Comparison of ENCODE assay signal across 8 mouse cellular contexts in genomic region chr11:90369605-90370004, GRCm38 (mm10). TPM values are rescaled to one million over a fixed set of nuclear protein-coding genes. Genes with fewer than 3 reads are reported as not detected.
A peak's percentile ranks its signal among the peaks of the same experiment; 100 is the strongest.
DNase-seq lines count a peak whose midpoint lies in the region; ATAC-seq lines count a peak whose summit lies in the region.

No protein-coding gene starts in this region.

- H3K4me2 ChIP-seq in embryonic facial prominence, embryonic 15.5 days (replicated peaks): peak overlapping the region; percentile 35
- H3K4me2 ChIP-seq in heart, embryonic 11.5 days: peak overlapping the region; percentile 55
- H3K4me2 ChIP-seq in kidney, embryonic 14.5 days (replicated peaks; ENCODE audit: low read depth, low read length): no peak overlapping the region; the same call in 1 of the 2 replicates
- H3K4me2 ChIP-seq in limb, embryonic 12.5 days: peak overlapping the region; percentile 30
- 0 out of 2 replicates have a peak overlapping the region, but pooled peaks have one; percentile 7 for H3K4me2 ChIP-seq in midbrain, embryonic 12.5 days (replicated peaks)
- H3K4me2 ChIP-seq in stomach, embryonic 15.5 days: peak overlapping the region; percentile 38

- no peaks in the 10 kb centered on the region for H3K27me3 ChIP-seq in embryonic facial prominence, embryonic 15.5 days
- H3K27me3 ChIP-seq in heart, embryonic 11.5 days (ENCODE audit: control insufficient read depth, insufficient read depth, low read length): peaks cover 2% of the 10 kb centered on the region; the same call in 1 of the 2 replicates
- H3K27me3 ChIP-seq in kidney, embryonic 14.5 days (ENCODE audit: control insufficient read depth, insufficient read depth, low read length): no peaks in the 10 kb centered on the region
- no peaks in the 10 kb centered on the region for H3K27me3 ChIP-seq in limb, embryonic 12.5 days
- peaks cover 20% of the 10 kb centered on the region for H3K27me3 ChIP-seq in midbrain, embryonic 12.5 days
- no peaks in the 10 kb centered on the region for H3K27me3 ChIP-seq in stomach, embryonic 15.5 days (replicated peaks)

- no peak overlapping the region for H3K9ac ChIP-seq in embryonic facial prominence, embryonic 15.5 days
- H3K9ac ChIP-seq in heart, embryonic 11.5 days (ENCODE audit: low read depth, low read length): no peak overlapping the region
- H3K9ac ChIP-seq in kidney, embryonic 14.5 days (ENCODE audit: low read depth, low read length): no peak overlapping the region
- no peak overlapping the region for H3K9ac ChIP-seq in limb, embryonic 12.5 days (replicated peaks)
- no peak overlapping the region for H3K9ac ChIP-seq in midbrain, embryonic 12.5 days (replicated peaks)
- no peak overlapping the region for H3K9ac ChIP-seq in stomach, embryonic 15.5 days

- no peaks in the 10 kb centered on the region; the same call in 1 of the 2 replicates for H3K36me3 ChIP-seq in embryonic facial prominence, embryonic 15.5 days
- H3K36me3 ChIP-seq in heart, embryonic 11.5 days (ENCODE audit: control insufficient read depth, insufficient read depth, low read length): no peaks in the 10 kb centered on the region
- no peaks in the 10 kb centered on the region for H3K36me3 ChIP-seq in kidney, embryonic 14.5 days (ENCODE audit: control insufficient read depth, insufficient read depth, low read length)
- H3K36me3 ChIP-seq in limb, embryonic 12.5 days: no peaks in the 10 kb centered on the region
- H3K36me3 ChIP-seq in midbrain, embryonic 12.5 days: no peaks in the 10 kb centered on the region
- H3K36me3 ChIP-seq in stomach, embryonic 15.5 days: no peaks in the 10 kb centered on the region

- ATAC-seq in embryonic facial prominence, embryonic 15.5 days (ENCODE audit: insufficient number of reproducible peaks, low FRiP score, low TSS enrichment, low read depth): peak; percentile 85
- peak; percentile 79 for ATAC-seq in heart, embryonic 11.5 days (replicated peaks; ENCODE audit: insufficient number of reproducible peaks, low FRiP score, low TSS enrichment)
- peak; percentile 58; the same call in 1 of the 2 replicates for ATAC-seq in kidney, embryonic 14.5 days (ENCODE audit: low FRiP score, low TSS enrichment)
- peak; percentile 37; the same call in 1 of the 2 replicates for ATAC-seq in limb, embryonic 12.5 days (ENCODE audit: insufficient number of reproducible peaks, insufficient read depth, low FRiP score, low TSS enrichment, low read depth)
- ATAC-seq in midbrain, embryonic 12.5 days (ENCODE audit: low FRiP score, low read depth): peak; percentile 72
- peak; percentile 89 for ATAC-seq in stomach, embryonic 15.5 days (ENCODE audit: insufficient read depth, low FRiP score, low read depth)

- peak overlapping the region; percentile 74 for H3K27ac ChIP-seq in brown adipose tissue, adult 24 weeks (replicated peaks; ENCODE audit: low read depth, low read length)
- H3K27ac ChIP-seq in embryonic facial prominence, embryonic 15.5 days (replicated peaks): peak overlapping the region; percentile 91
- H3K27ac ChIP-seq in heart, embryonic 11.5 days (ENCODE audit: low read depth, low read length): peak overlapping the region; percentile 82
- peak overlapping the region; percentile 89 for H3K27ac ChIP-seq in kidney, embryonic 14.5 days (ENCODE audit: low read depth, low read length)
- H3K27ac ChIP-seq in limb, embryonic 12.5 days: peak overlapping the region; percentile 88
- H3K27ac ChIP-seq in midbrain, embryonic 12.5 days (replicated peaks): peak overlapping the region; percentile 7; the same call in 1 of the 2 replicates
- H3K27ac ChIP-seq in stomach, embryonic 15.5 days: peak overlapping the region; percentile 94

- DNase-seq in spleen, postnatal 4 days (ENCODE audit: low spot score in 2 of 2): no peak

- peak overlapping the region; percentile 1; the same call in 1 of the 2 replicates for H3K4me3 ChIP-seq in brown adipose tissue, adult 24 weeks (ENCODE audit: insufficient read depth, low read depth, low read length)
- no peak overlapping the region for H3K4me3 ChIP-seq in embryonic facial prominence, embryonic 15.5 days (replicated peaks)
- H3K4me3 ChIP-seq in heart, embryonic 11.5 days (ENCODE audit: low read depth, low read length): no peak overlapping the region
- H3K4me3 ChIP-seq in kidney, embryonic 14.5 days (ENCODE audit: low read length): no peak overlapping the region
- H3K4me3 ChIP-seq in limb, embryonic 12.5 days (replicated peaks): no peak overlapping the region
- no peak overlapping the region for H3K4me3 ChIP-seq in midbrain, embryonic 12.5 days
- H3K4me3 ChIP-seq in stomach, embryonic 15.5 days (replicated peaks): no peak overlapping the region

- 7% methylated on average over 8 of the region's 8 CpGs for WGBS in embryonic facial prominence, embryonic 15.5 days
- WGBS in heart, embryonic 11.5 days (ENCODE audit: insufficient replicate concordance): 12% methylated on average over 8 of the region's 8 CpGs
- 15% methylated on average over 8 of the region's 8 CpGs for WGBS in kidney, embryonic 14.5 days
- 35% methylated on average over 8 of the region's 8 CpGs for WGBS in limb, embryonic 12.5 days
- WGBS in midbrain, embryonic 12.5 days: 34% methylated on average over 8 of the region's 8 CpGs
- 15% methylated on average over 8 of the region's 8 CpGs for WGBS in stomach, embryonic 15.5 days

- H3K9me3 ChIP-seq in embryonic facial prominence, embryonic 15.5 days (replicated peaks): no peaks in the 10 kb centered on the region
- H3K9me3 ChIP-seq in heart, embryonic 11.5 days (replicated peaks; ENCODE audit: control insufficient read depth, low read length): no peaks in the 10 kb centered on the region
- H3K9me3 ChIP-seq in kidney, embryonic 14.5 days (ENCODE audit: control insufficient read depth, low read length): no peaks in the 10 kb centered on the region
- no peaks in the 10 kb centered on the region for H3K9me3 ChIP-seq in limb, embryonic 12.5 days
- no peaks in the 10 kb centered on the region for H3K9me3 ChIP-seq in midbrain, embryonic 12.5 days
- no peaks in the 10 kb centered on the region for H3K9me3 ChIP-seq in stomach, embryonic 15.5 days

- peaks cover 43% of the 10 kb centered on the region for H3K4me1 ChIP-seq in brown adipose tissue, adult 24 weeks (ENCODE audit: control insufficient read depth, insufficient read depth, insufficient read length, low read length)
- peaks cover 56% of the 10 kb centered on the region for H3K4me1 ChIP-seq in embryonic facial prominence, embryonic 15.5 days
- H3K4me1 ChIP-seq in heart, embryonic 11.5 days (ENCODE audit: control insufficient read depth, insufficient read depth, low read length): peaks cover 41% of the 10 kb centered on the region
- peaks cover 38% of the 10 kb centered on the region for H3K4me1 ChIP-seq in kidney, embryonic 14.5 days (ENCODE audit: control insufficient read depth, insufficient read depth, low read length)
- peaks cover 45% of the 10 kb centered on the region for H3K4me1 ChIP-seq in limb, embryonic 12.5 days (replicated peaks)
- H3K4me1 ChIP-seq in midbrain, embryonic 12.5 days: peaks cover 33% of the 10 kb centered on the region
- peaks cover 22% of the 10 kb centered on the region for H3K4me1 ChIP-seq in stomach, embryonic 15.5 days

RNA-seq across cellular contexts. Expression of gene Hlf, which starts 21.1 kb away (rescaled TPM):
- 12.9 and 32.9 TPM in 2 replicates for polyA plus RNA-seq in brown adipose tissue, adult 24 weeks (2012; ENCODE audit: insufficient read depth, insufficient read length, missing spikeins)
- 10.0 and 10.4 TPM in 2 replicates for polyA plus RNA-seq in embryonic facial prominence, embryonic 15.5 days (2015; fragmentation: Nextera tagmentation; extraction: Ambion mirVana)
- 1.4 and 2.1 TPM in 2 replicates for polyA plus RNA-seq in heart, embryonic 11.5 days (2014; fragmentation: Nextera tagmentation; extraction: Ambion mirVana)
- polyA plus RNA-seq in kidney, embryonic 14.5 days (2014; fragmentation: Nextera tagmentation; extraction: Ambion mirVana): 1.5 and 1.7 TPM in 2 replicates
- 0.41 and 0.49 TPM in 2 replicates for polyA plus RNA-seq in limb, embryonic 12.5 days (2016; fragmentation: Nextera tagmentation; extraction: Ambion mirVana)
- polyA plus RNA-seq in midbrain, embryonic 12.5 days (2016; fragmentation: Nextera tagmentation; extraction: Ambion mirVana): 4.2 and 5.3 TPM in 2 replicates
- 1.8 and 1.9 TPM in 2 replicates for polyA plus RNA-seq in stomach, embryonic 15.5 days (2015; fragmentation: Nextera tagmentation; extraction: Ambion mirVana)

Comparison
In these comparisons a context has a peak if more than half of its experiments do, and no peak if none do; other contexts are left out.
1. H3K27ac ChIP-seq: peak in every context shown above with its lines; median percentile 94 in stomach, embryonic 15.5 days; 91 in embryonic facial prominence, embryonic 15.5 days; 89 in kidney, embryonic 14.5 days; 88 in limb, embryonic 12.5 days; 82 in heart, embryonic 11.5 days; 74 in brown adipose tissue, adult 24 weeks; 7 in midbrain, embryonic 12.5 days.
2. ATAC-seq: peak in every context shown above with its lines; median percentile 89 in stomach, embryonic 15.5 days; 85 in embryonic facial prominence, embryonic 15.5 days; 79 in heart, embryonic 11.5 days; 72 in midbrain, embryonic 12.5 days; 58 in kidney, embryonic 14.5 days; 37 in limb, embryonic 12.5 days.